Mouse (Mus musculus) brain, embryonic 14.5 days (tissue): ENCODE results near the gene Syne2.

Experiments used
- CTCF ChIP-seq: fragments of 200-500 bp; IDR thresholded peaks from 2 replicates; pipeline ENCODE4 v1.5.1; 2012; ENCODE audit warnings: inconsistent platforms, mild to moderate bottlenecking, moderate library complexity, borderline replicate concordance; ENCODE audit not compliant: insufficient read depth, insufficient read length; ENCODE audit errors: extremely low read depth
- POLR2A ChIP-seq: fragments of 200-500 bp; IDR thresholded peaks from 2 replicates; pipeline ENCODE4 v1.6.1; 2012; ENCODE audit warnings: mild to moderate bottlenecking, inconsistent platforms, borderline replicate concordance; ENCODE audit not compliant: poor library complexity, insufficient read depth, insufficient read length, severe bottlenecking; ENCODE audit errors: extremely low read depth

GRCm38 (mm10) chr12:76087025-76087424, 269.1 kb downstream of the Syne2 start:
- TF ChIP-seq CTCF (no peak), POLR2A (no peak)
